Mouse (Mus musculus): ENCODE results near the gene Serpina7.

DNA sequence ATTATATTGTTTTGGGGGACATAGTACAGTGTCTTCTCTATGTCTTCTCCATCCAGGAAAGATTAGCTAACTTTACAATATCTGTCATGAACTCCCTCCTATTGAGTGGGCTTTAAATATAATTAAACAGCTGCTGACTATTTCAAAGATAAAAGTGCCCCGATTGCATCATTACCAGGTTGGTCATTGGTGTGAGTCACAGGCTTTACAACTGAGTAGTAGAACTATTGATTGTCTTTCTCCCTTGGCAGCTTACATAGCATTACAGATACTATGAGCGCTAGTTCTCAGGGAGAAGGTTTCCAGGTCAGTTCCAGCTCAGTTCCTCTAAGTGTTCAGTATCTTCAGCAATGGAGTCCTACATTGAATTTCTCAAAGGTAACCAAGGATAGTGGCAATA, 6.5 kb downstream of the Serpina7 start:
- no peak for TF ChIP-seq CTCF (IDR thresholded peaks at IDR 0.05; ENCODE audit: extremely low read depth, insufficient read length, insufficient replicate concordance, low read depth, low read length)
- no peak for TF ChIP-seq POLR2A (IDR thresholded peaks at IDR 0.05; ENCODE audit: low read depth, low read length)

Measured in small intestine, adult 2 months (tissue).